Mouse (Mus musculus): ENCODE results near the gene Gstm6. TPM values are rescaled to one million over a fixed set of nuclear protein-coding genes. Genes with fewer than 3 reads are reported as not detected.
"Not testable (repeated sequence)": the region's sequence is repeated elsewhere in the genome, so short reads cannot be mapped to it uniquely, and the experiment has no call there.

Gene Gstm6
- polyA plus RNA-seq, 1 experiment, result 27.1 TPM

DNA sequence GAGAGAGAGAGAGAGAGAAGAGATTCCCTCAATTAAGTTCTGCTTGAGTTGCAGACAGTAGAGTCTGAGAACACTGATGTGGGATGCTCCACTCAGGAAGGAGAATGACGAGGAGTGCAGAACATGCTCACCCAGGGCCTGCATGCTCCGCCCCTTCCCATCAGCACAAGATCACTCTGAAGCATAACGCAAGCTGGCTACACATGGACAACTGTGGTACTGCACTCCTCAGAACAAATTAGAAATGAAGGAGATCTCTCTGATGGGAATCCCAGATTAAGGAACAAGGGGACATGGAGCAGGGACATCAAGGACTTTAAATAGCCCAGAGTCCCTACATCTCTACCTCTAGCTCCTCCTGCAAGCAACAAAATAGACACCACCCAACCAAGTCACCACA lies 37.7 kb upstream of the Gstm6 start:
- TF ChIP-seq CTCF (IDR thresholded peaks at IDR 0.05; ENCODE audit: low read depth, low read length) (no peak), EP300 (IDR thresholded peaks at IDR 0.05; ENCODE audit: insufficient read depth, low read depth, low read length) (no peak), POLR2A (IDR thresholded peaks at IDR 0.05; ENCODE audit: insufficient read depth, low read length) (no peak)
- Histone ChIP-seq H3K27me3 (ENCODE audit: control insufficient read depth, insufficient read depth, low read length, poor library complexity, severe bottlenecking) (no peaks in the 10 kb centered on the region), H3K9ac (ENCODE audit: low read depth, poor library complexity, severe bottlenecking) (no peak overlapping the region), H3K4me3 (ENCODE audit: low read depth, low read length) (no peak overlapping the region), H3K9me3 (replicated peaks; ENCODE audit: control insufficient read depth, insufficient read depth, low read length, poor library complexity, severe bottlenecking) (no peaks in the 10 kb centered on the region), H3K27ac (ENCODE audit: insufficient read depth, low read length) (no peak overlapping the region), H3K4me1 (ENCODE audit: control insufficient read depth, insufficient read depth, low read length) (no peaks in the 10 kb centered on the region), H3K36me3 (ENCODE audit: control insufficient read depth, insufficient read depth, low read length, poor library complexity, severe bottlenecking) (no peaks in the 10 kb centered on the region)

GRCm38 (mm10) chr3:107977691-107978090 lies 34.1 kb upstream of the Gstm6 start:
- Histone ChIP-seq H3K9ac (ENCODE audit: low read depth, poor library complexity, severe bottlenecking) (no peak overlapping the region), H3K4me1 (ENCODE audit: control insufficient read depth, insufficient read depth, low read length) (no peaks in the 10 kb centered on the region), H3K9me3 (replicated peaks; ENCODE audit: control insufficient read depth, insufficient read depth, low read length, poor library complexity, severe bottlenecking) (no peaks in the 10 kb centered on the region), H3K36me3 (ENCODE audit: control insufficient read depth, insufficient read depth, low read length, poor library complexity, severe bottlenecking) (no peaks in the 10 kb centered on the region), H3K27ac (ENCODE audit: insufficient read depth, low read length) (no peak overlapping the region), H3K4me3 (ENCODE audit: low read depth, low read length) (no peak overlapping the region), H3K27me3 (ENCODE audit: control insufficient read depth, insufficient read depth, low read length, poor library complexity, severe bottlenecking) (no peaks in the 10 kb centered on the region)
- TF ChIP-seq CTCF (IDR thresholded peaks at IDR 0.05; ENCODE audit: low read depth, low read length) (no peak), POLR2A (IDR thresholded peaks at IDR 0.05; ENCODE audit: insufficient read depth, low read length) (no peak)

- Histone ChIP-seq H3K36me3 (ENCODE audit: control insufficient read depth, insufficient read depth, low read length, poor library complexity, severe bottlenecking) (no peaks in the 10 kb centered on the region), H3K27ac (ENCODE audit: insufficient read depth, low read length) (no peak overlapping the region), H3K4me1 (ENCODE audit: control insufficient read depth, insufficient read depth, low read length) (no peaks in the 10 kb centered on the region), H3K27me3 (ENCODE audit: control insufficient read depth, insufficient read depth, low read length, poor library complexity, severe bottlenecking) (no peaks in the 10 kb centered on the region), H3K9ac (ENCODE audit: low read depth, poor library complexity, severe bottlenecking) (no peak overlapping the region), H3K9me3 (replicated peaks; ENCODE audit: control insufficient read depth, insufficient read depth, low read length, poor library complexity, severe bottlenecking) (no peaks in the 10 kb centered on the region), H3K4me3 (ENCODE audit: low read depth, low read length) (no peak overlapping the region)
- TF ChIP-seq CTCF (IDR thresholded peaks at IDR 0.05; ENCODE audit: low read depth, low read length), result no peak
- no peak for TF ChIP-seq EP300 (IDR thresholded peaks at IDR 0.05; ENCODE audit: insufficient read depth, low read depth, low read length)
- no peak for TF ChIP-seq POLR2A (IDR thresholded peaks at IDR 0.05; ENCODE audit: insufficient read depth, low read length)
Observed at GRCm38 (mm10) chr3:107974237-107974636, 30.7 kb upstream of the Gstm6 start.

DNA sequence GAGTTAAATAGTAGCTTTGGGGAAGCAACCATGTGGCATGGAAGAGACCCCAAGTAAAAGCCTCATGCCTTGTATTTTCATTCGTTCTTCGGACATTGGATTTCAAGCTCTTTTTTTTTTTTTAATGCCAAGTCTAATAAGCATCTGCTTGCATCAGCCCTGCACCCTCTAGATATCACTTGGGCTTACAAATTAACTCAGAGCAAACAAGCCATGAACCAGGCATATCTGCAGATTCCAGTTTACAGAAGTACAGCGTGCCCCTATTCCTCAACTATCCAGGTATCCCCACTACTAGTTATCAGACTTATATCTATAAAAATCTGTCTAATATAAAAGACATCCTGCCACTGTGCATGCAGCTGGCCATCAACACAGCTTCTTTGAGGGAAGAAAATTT lies 28.5 kb upstream of the Gstm6 start:
- no peaks in the 10 kb centered on the region for H3K9me3 ChIP-seq (replicated peaks; ENCODE audit: control insufficient read depth, insufficient read depth, low read length, poor library complexity, severe bottlenecking)
- TF ChIP-seq POLR2A (IDR thresholded peaks at IDR 0.05; ENCODE audit: insufficient read depth, low read length) (no peak), EP300 (IDR thresholded peaks at IDR 0.05; ENCODE audit: insufficient read depth, low read depth, low read length) (no peak), CTCF (IDR thresholded peaks at IDR 0.05; ENCODE audit: low read depth, low read length) (no peak)
- H3K36me3 ChIP-seq (ENCODE audit: control insufficient read depth, insufficient read depth, low read length, poor library complexity, severe bottlenecking), result no peaks in the 10 kb centered on the region

GRCm38 (mm10) chr3:107971101-107971500 lies 27.6 kb upstream of the Gstm6 start:
- not testable (repeated sequence) for H3K9me3 ChIP-seq (replicated peaks; ENCODE audit: control insufficient read depth, insufficient read depth, low read length, poor library complexity, severe bottlenecking); H3K4me3 ChIP-seq (ENCODE audit: low read depth, low read length); H3K9ac ChIP-seq (ENCODE audit: low read depth, poor library complexity, severe bottlenecking); H3K27me3 ChIP-seq (ENCODE audit: control insufficient read depth, insufficient read depth, low read length, poor library complexity, severe bottlenecking); H3K4me1 ChIP-seq (ENCODE audit: control insufficient read depth, insufficient read depth, low read length); H3K36me3 ChIP-seq (ENCODE audit: control insufficient read depth, insufficient read depth, low read length, poor library complexity, severe bottlenecking); H3K27ac ChIP-seq (ENCODE audit: insufficient read depth, low read length)

More for the DNA sequence above, 28.5 kb upstream of the Gstm6 start:
- Histone ChIP-seq H3K27me3 (ENCODE audit: control insufficient read depth, insufficient read depth, low read length, poor library complexity, severe bottlenecking) (no peaks in the 10 kb centered on the region), H3K27ac (ENCODE audit: insufficient read depth, low read length) (no peak overlapping the region), H3K4me3 (ENCODE audit: low read depth, low read length) (no peak overlapping the region), H3K4me1 (ENCODE audit: control insufficient read depth, insufficient read depth, low read length) (peaks cover 2% of the 10 kb centered on the region), H3K9ac (ENCODE audit: low read depth, poor library complexity, severe bottlenecking) (no peak overlapping the region)

DNA sequence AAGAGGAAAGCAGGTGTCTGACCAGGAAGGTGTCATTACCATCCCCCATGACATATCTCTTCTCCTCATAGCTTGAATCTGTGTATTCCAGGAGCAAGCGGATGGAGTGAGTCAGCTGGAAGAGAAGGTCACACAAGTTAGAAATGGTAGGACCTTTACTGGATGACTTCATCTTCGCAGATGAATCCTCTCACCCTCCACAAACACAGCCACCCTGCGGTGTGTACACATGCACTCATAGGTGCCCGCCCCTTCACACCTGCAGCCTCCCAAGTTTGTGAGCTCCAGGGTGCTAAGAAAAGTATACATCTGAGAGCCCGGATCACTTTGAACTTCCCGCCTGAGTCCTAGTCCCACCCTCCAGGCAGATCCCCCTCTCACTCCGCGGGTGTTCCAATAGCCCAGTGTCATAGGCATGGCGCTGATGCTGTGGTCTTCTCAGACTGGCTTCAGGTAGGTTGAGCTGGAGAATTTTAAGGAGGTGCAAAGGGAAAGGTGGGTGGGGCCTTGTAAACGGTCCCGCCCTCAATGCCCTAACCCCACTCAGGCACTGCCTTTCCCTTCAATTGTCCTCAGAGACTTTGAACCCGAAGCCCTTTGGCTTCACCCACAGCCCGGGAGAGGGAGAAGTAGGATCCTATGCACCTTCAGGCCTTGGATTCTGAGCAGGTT lies 25.3 kb upstream of the Gstm6 start, which contains the start of gene Gstm3:
TSS of gene Gstm3 (minus strand) at position 560 of the 672 bp plus-strand sequence.
- Histone ChIP-seq H3K27ac (ENCODE audit: insufficient read depth, low read length) (no peak within 1 kb of the TSS), H3K9me3 (replicated peaks; ENCODE audit: control insufficient read depth, insufficient read depth, low read length, poor library complexity, severe bottlenecking) (no peaks in the 10 kb centered on the region), H3K36me3 (ENCODE audit: control insufficient read depth, insufficient read depth, low read length, poor library complexity, severe bottlenecking) (no peaks in the 10 kb centered on the region), H3K4me3 (ENCODE audit: low read depth, low read length) (peak within 1 kb of the TSS; percentile 18; the same call in 1 of the 2 replicates), H3K9ac (ENCODE audit: low read depth, poor library complexity, severe bottlenecking) (no peak within 1 kb of the TSS), H3K4me1 (ENCODE audit: control insufficient read depth, insufficient read depth, low read length) (peaks cover 18% of the 10 kb centered on the region), H3K27me3 (ENCODE audit: control insufficient read depth, insufficient read depth, low read length, poor library complexity, severe bottlenecking) (no peaks in the 10 kb centered on the region)
- no peak for TF ChIP-seq POLR2A (IDR thresholded peaks at IDR 0.05; ENCODE audit: insufficient read depth, low read length)
- TF ChIP-seq CTCF (IDR thresholded peaks at IDR 0.05; ENCODE audit: low read depth, low read length), result no peak
- no peak for TF ChIP-seq EP300 (IDR thresholded peaks at IDR 0.05; ENCODE audit: insufficient read depth, low read depth, low read length)
